Mouse (Mus musculus) CD4-positive, CD25-positive, alpha-beta regulatory T cell, adult 9 weeks (primary cell): ENCODE data around the gene Vmn2r72. TPM values are rescaled to one million over a fixed set of nuclear protein-coding genes. Genes with fewer than 3 reads are reported as not detected.

Source experiments
- polyA plus RNA-seq: library from polyadenylated mRNA; unstranded; fragments of 100-300 nt; shearing (Covaris generic); gene quantifications from one replicate; pipeline ENCODE4 v1.2.1, GENCODE M21; 2017

The Vmn2r72 gene
- polyA plus RNA-seq: not detected

GRCm38 (mm10) chr7:85754997-85755396 is at the start of gene Vmn2r72:
Gene Vmn2r72, minus strand, starts transcription at chr7:85755097.

Other genes starting within 250 kb of the Vmn2r72 start
- not detected for gene Vmn2r71, start 192.0 kb downstream of the Vmn2r72 start, polyA plus RNA-seq
- not detected for gene Vmn2r70, start 185.9 kb downstream of the Vmn2r72 start, polyA plus RNA-seq
- gene Vmn2r73, start 121.2 kb upstream of the Vmn2r72 start, polyA plus RNA-seq: 0.02 TPM
- gene Vmn2r74, start 206.5 kb upstream of the Vmn2r72 start, polyA plus RNA-seq: not detected